Mouse (Mus musculus): ENCODE data around the gene Olfr1369-ps1. TPM values are rescaled to one million over a fixed set of nuclear protein-coding genes. Genes with fewer than 3 reads are reported as not detected.
"Not testable (repeated sequence)": the region's sequence is repeated elsewhere in the genome, so short reads cannot be mapped to it uniquely, and the experiment has no call there.

The Olfr1369-ps1 gene
- total RNA-seq (2021): not detected

DNA sequence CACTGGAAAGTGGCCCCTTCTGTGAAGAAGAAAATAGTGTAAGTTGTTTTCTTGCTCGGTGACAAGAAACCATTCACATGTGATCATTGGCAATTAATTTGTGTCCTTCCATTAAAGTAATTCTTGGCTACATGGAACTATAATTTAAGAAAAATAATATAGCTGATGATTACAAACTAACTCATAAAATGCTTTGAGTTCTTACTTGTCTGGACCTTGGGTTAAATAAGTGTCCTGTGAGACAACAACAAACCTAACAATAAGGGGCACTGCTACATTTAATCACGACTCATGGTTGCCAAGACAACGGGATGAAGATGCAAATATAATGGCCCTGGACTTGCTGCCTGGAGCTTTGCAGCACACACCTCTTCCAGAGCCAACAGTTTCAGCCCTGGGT lies at the start of gene Olfr1369-ps1:
TSS of gene Olfr1369-ps1 (plus strand) at position 301 of the 400 bp plus-strand sequence.
- DNase-seq (ENCODE audit: low spot score in 2 of 2); intact Hi-C loops (cut with DNase I): not testable (repeated sequence)

DNA sequence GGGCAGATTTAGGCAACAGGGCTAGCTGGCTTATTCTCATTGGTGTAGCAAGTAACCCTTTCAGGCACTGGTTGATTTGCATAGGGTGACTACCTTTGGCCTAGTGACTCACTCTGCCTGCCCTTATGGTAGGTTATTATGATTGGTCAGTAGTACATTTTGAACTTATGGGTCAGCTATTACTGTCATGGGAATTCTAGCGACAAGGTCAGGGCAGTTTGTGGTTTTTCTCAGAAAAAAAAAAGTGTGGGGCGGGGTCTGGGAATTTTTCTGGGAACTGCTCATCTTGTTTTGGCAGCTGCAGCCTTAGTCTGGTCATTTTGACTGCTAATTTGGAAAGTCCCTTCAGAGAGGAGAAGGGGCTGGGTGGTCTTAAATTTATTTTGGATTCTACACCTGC lies 45.3 kb upstream of the Olfr1369-ps1 start:
- intact Hi-C loops (cut with DNase I): no loop called here
- no peak for DNase-seq (ENCODE audit: low spot score in 2 of 2)

DNA sequence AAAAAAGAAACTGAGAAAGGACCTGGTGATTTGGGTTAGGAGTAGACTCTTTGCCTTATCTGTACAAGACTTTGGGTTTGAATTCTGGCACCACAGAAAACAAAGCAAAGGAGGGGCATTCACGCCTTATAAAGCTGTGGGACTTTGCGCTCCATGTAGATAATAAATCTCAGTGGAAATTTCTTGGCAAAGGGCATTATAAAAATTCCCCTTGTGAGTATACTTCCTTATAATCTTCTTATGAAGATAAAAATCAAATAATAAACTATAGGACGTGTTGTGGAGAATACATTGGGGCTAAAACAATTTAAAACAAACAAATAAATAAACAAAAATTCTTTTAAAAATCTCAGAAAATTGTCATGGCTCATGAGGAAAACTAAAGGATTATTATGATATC lies 36.4 kb upstream of the Olfr1369-ps1 start, which contains the start of gene Olfr1370:
TSS of gene Olfr1370 (minus strand) at position 101 of the 400 bp plus-strand sequence.
- DNase-seq (ENCODE audit: low spot score in 2 of 2): no peak
- intact Hi-C loops (cut with DNase I): no loop called here

DNA sequence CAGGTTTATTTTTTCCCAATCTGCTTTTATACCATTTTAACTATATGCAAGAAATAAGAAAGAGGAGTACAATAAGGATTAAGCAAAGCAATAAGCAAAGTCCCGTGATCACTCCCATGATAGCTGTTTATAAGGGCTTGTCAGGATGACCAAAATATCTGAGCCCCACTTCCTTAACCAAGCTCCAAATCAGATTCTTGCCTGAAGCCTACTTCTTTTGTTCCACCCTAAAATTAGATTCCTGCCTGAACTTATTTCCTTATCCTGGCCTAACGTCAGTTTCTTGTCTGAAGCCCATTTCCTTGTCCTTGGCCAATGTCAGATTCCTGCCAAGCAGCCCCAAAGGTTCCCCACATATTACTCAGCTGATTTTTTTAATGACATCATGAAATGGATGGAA lies 28.6 kb upstream of the Olfr1369-ps1 start:
- DNase-seq (ENCODE audit: low spot score in 2 of 2): no peak
- intact Hi-C loops (cut with DNase I): no loop called here

DNA sequence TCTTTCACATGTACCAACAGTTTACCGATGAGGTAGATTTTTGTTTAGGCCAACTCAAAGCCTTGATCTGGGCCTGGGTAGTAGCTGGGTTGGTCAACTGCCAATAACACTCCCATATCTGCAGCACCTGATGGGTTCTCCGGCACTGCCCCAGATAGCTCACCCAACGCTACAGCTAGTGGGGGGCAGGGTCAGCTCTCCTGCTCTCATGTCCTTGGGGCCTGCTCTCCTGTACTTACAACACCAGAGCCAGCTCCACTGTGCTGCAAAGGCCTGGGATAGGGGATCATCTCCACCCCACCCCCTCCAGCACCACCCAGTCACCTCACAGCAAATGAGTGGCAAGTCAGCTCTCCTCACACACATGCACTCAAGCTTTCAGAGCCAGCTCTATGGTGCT lies 1.5 kb upstream of the Olfr1369-ps1 start:
- intact Hi-C loops (cut with DNase I): no loop called here
- no peak for DNase-seq (ENCODE audit: low spot score in 2 of 2)

DNA sequence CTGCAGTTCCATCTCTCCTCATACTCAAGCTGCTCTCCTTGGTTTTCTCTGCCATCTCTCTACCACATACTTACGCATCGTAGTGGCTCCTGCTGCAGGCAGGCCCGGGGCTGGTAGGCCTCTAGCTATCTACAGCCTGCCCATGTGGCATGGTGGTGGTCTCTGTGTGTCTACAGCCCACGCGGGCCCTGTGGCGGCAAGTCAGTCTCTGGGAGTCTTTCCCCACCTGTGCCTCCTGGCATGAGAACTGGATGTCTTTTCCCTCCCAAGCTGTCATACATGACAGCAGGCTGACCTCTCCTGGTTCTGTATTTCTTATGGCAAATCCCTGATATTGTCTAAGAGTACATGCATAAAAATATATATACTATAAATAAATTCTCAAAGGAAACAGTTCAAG lies 842 bp upstream of the Olfr1369-ps1 start:
- intact Hi-C loops (cut with DNase I): no loop called here

DNA sequence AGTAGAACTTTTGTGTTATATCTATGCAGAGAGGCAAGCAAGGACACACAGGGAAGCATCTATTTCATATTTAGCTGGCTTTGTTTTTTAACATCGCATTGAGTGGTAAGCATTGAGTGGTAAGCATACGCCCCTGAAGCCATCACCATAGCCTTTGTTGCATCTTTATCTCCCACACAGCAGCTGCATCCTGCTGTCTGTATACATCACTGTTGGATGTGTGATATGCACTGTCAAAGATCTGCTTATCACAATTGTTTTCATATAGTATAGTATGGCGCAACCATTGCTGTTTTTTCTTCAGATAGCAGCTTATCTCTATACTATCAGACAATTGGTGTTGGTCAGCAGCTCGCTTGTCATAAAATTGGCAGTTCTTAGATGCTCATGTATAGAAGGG lies 2.8 kb downstream of the Olfr1369-ps1 start:
- intact Hi-C loops (cut with DNase I): no loop called here
- no peak for DNase-seq (ENCODE audit: low spot score in 2 of 2)

More for the DNA sequence above, 842 bp upstream of the Olfr1369-ps1 start:
- no peak for DNase-seq (ENCODE audit: low spot score in 2 of 2)

DNA sequence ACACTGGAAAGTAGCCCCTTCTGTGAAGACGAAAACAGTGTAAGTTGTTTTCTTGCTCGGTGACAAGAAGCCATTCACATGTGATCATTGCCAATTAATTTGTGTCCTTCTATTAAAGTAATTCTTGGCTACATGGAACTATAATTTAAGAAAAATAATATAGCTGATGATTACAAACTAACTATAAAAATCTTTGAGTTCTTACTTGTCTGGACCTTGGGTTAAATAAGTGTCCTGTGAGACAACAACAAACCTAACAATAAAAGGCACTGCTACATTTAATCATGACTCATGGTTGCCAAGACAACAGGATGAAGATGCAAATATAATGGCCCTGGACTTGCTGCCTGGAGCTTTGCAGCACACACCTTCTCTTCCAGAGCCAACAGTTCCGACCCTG lies 18.1 kb downstream of the Olfr1369-ps1 start, which contains the start of gene Olfr263:
TSS of gene Olfr263 (plus strand) at position 301 of the 400 bp plus-strand sequence.
- intact Hi-C loops (cut with DNase I); DNase-seq (ENCODE audit: low spot score in 2 of 2): not testable (repeated sequence)

DNA sequence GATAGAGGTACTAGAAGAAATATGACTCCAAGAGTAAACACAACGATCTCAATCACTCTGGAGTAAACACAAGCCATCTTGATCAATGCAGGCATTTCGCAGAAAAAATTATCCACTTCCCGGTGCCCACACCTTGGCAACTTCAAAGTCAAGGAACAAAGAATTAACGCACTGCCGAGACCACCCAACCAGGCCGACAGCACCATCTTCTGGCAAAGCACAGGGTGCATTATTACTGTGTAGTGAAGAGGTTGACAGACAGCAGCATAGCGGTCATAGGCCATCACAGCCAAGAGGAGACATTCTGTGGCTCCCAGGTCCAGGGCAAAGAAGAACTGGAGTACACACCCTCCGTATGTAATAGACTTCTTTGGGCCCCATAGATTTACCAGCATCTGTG lies 31.1 kb downstream of the Olfr1369-ps1 start:
- intact Hi-C loops (cut with DNase I): no loop called here
- no peak for DNase-seq (ENCODE audit: low spot score in 2 of 2)

DNA sequence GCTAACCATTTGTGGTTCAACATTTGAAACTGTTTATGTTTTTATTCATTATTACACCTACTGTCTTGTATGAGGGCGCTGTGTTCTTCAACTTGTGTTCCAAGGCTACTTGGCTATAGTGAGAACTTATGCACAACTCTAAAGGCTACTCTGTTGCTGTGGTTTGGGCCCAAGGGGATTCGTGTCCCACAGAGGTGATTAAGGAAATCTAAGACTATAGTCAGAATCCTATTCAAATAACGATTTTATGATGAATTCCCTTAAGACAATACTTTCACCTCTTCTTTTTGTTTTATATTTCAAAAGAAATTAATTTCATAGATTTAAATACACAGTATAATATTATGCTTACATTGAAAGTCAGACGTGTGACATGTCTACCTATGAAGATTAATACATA lies 34.5 kb downstream of the Olfr1369-ps1 start, which contains the start of gene Olfr1368:
TSS of gene Olfr1368 (minus strand) at position 101 of the 400 bp plus-strand sequence.
- DNase-seq (ENCODE audit: low spot score in 2 of 2): no peak
- intact Hi-C loops (cut with DNase I): no loop called here

DNA sequence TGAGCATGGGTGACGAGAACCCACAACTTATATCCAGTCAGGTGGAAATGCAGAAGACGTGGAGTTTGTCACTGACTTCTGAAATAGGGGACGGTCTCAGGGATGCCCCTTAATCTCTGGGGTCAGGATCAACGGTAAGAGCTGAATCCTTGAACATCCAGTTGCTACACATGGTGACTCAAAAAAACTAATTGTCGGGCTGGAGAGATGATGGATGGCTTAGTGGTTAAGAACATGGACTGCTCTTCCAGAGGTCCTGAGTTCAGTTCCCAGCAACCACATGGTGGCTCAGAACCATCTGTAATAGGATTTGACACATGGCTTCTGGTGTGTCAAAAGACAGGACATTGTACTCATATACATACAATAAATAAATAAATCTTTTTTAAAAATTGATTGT lies 44.6 kb downstream of the Olfr1369-ps1 start:
- intact Hi-C loops (cut with DNase I): no loop called here

DNA sequence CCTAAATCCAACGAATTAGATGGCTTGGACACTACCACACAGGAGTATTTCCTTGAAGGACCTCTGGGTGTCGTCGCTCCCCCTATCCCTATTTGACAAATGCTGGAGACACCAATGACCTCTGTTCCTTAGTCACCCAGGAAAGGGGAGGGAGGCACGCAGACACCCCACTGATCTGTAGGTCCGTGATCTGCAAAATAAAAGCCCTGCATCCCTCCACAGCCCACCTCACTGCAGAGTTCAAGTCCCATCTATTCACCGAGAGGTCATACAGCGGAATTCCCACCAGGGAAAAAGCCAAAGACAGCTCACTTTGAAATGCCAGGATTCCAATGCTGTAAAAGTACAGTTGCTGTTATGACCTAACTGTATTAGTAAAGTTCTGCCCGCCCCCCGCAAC lies 46.8 kb downstream of the Olfr1369-ps1 start:
- intact Hi-C loops (cut with DNase I): loop anchor here (2.0 kb wide), 1 partner anchor 861 kb away; no protein-coding TSS in a partner anchor
- DNase-seq (ENCODE audit: low spot score in 2 of 2): no peak

More for the DNA sequence above, 44.6 kb downstream of the Olfr1369-ps1 start:
- DNase-seq (ENCODE audit: low spot score in 2 of 2): no peak

DNA sequence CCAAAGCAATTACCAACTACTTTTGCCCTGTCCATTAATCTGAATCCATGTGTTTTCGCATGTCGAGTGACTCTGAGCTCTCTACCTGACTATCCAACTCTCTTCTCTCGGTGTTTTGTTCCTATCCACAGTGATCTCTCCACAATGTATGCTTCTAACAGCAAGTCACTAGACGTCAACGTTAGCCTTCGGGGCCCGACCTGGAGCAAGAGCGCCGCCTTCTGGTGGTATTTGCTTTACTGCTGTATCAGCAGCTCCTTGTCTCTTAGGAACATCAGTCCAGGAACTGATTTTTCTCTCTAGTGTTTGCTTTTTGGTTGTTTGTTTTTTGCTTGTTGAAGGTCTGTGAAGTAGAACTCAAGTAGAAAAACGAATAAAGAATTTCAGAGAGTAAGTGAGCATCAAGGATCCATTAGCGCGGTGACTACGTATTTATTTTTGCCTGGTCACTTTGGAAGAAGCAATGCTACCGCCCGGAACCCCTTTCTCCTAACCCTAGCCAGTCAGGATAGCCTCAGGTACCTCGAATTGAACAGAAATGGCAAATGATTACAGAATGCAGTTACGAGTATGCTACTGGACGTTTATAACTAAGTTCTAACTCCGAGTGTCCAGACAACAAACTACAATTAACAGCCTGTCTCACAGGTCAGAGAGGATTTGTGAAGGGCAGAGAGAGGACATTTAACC lies 47.6 kb downstream of the Olfr1369-ps1 start:
- DNase-seq (ENCODE audit: low spot score in 2 of 2): peak; percentile 82 to 90
- intact Hi-C loops (cut with DNase I): loop anchor here (2.0 kb wide), 1 partner anchor 862 kb away; no protein-coding TSS in a partner anchor

DNA sequence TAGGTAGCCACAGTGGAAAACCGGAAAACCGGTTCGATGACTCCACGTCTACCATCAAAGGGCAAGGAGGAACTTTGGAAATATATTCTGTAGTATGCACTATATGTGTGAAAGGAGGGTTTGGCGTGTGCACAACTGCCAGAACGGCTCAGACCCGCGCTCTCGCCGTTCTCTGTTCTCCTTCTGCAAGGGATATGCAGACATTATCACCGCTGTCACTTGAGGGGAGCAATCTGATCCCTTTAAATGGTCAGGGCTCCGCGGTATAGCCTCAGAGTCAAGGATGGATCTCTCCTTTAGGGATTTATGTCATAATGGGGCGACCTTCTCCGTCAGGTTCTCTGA lies 48.2 kb downstream of the Olfr1369-ps1 start:
- intact Hi-C loops (cut with DNase I): loop anchor here (2.0 kb wide), 1 partner anchor 863 kb away; no protein-coding TSS in a partner anchor
- peak in 1 of 2 experiments; percentile 39 for DNase-seq (ENCODE audit: low spot score in 2 of 2)

DNA sequence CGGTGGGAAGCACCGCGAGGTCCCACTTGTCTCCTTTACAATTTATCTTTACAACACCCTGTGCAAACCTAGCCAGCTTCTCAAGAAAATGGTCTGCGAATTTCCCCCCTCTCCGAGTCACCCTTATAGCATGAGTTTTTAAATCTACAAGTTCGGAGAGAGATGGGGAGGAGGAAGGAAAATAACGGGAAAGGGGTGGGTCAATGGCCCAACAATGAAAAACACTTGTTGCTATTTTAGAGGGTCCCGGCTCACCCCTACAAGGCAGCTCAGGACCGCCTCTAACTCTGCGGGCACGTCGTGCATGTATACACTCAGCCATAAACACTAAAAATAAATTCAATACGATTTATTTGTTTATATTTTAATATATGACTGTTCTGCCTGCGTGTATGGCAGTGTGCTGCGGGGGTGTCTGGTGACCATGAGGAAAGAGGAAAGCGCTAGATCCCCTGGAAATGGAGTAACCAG lies 48.8 kb downstream of the Olfr1369-ps1 start:
- DNase-seq (ENCODE audit: low spot score in 2 of 2): peak in 1 of 2 experiments; percentile 28
- intact Hi-C loops (cut with DNase I): loop anchor here (2.0 to 10.0 kb wide), 2 partner anchors 167 to 865 kb away; no protein-coding TSS in a partner anchor

DNA sequence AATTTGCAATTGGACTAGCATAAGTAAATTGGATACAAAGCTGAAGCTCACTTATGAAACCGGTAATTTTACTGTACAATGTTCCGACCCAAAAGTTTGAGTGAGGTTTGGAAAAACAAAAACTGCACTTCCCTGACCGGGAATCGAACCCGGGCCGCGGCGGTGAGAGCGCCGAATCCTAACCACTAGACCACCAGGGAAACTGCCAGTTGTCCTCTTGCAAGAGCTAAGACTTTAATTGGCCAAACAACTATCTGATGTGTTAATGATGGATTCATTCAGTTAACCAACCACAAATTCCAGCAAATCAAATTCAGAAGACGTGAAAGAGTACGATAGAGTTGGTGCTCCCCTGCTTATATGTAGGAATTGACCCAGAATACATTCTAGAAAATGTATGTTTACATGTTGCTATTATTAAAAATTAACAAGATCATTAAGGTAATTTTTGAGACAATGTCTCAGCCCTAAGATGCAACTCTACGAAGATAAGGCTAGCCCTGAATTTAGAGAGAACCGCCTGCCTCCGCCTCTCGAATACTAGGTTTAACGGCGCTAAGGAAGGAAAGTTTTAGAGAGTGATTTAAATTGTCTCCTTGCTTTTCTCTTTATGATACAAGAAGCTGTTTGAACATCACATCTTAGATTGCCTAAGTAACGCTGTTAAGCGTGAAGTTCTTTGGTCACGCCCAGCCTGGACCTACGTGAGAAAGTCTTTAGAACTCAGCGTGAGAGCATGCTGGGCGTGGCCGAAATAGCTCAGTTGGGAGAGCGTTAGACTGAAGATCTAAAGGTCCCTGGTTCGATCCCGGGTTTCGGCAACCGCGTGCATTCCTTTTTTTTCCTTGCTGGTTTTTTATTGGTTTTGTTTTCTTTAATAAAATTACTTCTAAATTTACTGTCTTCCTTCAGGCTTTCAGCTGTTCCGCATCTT lies 49.6 kb downstream of the Olfr1369-ps1 start:
- intact Hi-C loops (cut with DNase I): loop anchor here (2.0 to 10.0 kb wide), 2 partner anchors 166 to 864 kb away; no protein-coding TSS in a partner anchor
- DNase-seq (ENCODE audit: low spot score in 2 of 2): peak; percentile 93 to 94

DNA sequence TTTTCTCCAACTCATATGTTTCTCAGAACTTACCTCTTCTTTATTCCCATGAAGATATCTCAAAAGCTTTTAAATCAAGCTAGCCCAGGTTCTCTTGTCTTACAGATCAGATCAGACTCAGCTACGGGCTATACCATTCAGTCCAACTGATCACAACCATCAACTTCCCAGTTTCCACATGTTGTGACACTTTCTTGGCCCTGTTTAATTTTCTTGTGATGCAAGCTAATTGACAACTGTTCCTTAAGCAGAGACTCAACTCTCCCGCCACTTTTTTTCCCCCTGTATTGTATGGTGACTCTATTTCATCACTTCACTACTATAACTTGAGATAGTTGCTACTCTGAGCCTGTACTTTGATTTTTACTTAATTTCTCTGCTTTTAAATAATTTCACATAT lies 50.3 kb downstream of the Olfr1369-ps1 start:
- DNase-seq (ENCODE audit: low spot score in 2 of 2): no peak
- intact Hi-C loops (cut with DNase I): loop anchor here (2.0 to 10.0 kb wide), 2 partner anchors 165 to 863 kb away; no protein-coding TSS in a partner anchor

DNA sequence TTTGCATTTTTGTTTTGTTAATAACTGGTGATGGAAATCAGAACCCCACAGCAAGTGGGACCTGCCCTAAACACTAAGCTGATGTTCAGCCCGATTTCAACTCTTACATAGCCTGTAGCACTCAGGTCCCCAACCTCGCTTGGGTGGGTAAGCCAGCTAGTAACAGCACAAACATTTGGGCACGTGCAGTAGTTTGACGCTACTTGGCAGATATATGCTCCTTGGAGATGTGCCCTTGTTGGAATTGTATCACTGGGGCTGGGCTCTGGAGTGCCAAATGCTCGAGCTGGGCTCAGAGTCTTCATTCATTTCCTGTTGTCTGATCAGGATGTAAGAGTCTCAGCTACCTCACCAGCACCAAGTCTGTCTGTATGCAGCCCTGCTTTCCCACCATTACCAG lies 51.3 kb downstream of the Olfr1369-ps1 start:
- no peak for DNase-seq (ENCODE audit: low spot score in 2 of 2)
- intact Hi-C loops (cut with DNase I): loop anchor here (10.0 kb wide), 1 partner anchor 862 kb away; no protein-coding TSS in a partner anchor
